Mouse (Mus musculus): ENCODE data around the gene Als2. TPM values are rescaled to one million over a fixed set of nuclear protein-coding genes. Genes with fewer than 3 reads are reported as not detected.

Gene Als2
- polyA plus RNA-seq, 1 experiment from 2014 or later: 13.2 TPM

DNA sequence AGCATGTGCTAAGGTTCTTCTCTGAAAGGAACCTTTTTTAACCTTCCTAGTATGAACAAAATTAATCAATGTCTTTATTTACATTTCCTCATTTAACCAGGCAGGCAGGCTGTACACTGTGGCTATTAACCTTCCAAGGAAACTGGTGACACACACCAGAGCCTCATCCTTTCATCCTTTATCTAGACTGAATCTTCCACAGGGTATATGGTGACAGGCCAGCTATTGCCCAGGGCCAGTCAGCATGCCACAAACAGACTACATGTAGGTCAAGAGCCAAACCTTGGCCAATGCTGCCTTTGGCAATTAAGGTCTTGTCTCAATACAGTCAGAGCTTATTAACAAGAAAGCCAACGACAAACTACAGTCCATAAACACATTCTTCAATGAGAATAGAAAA is 35.5 kb downstream of the Als2 start:
- Histone ChIP-seq H3K27ac (no peak overlapping the region), H3K27me3 (ENCODE audit: low read depth, poor library complexity, severe bottlenecking) (no peaks in the 10 kb centered on the region), H3K4me3 (no peak overlapping the region), H3K4me1 (no peaks in the 10 kb centered on the region), H3K9me3 (replicated peaks) (no peaks in the 10 kb centered on the region), H3K36me3 (peaks cover 20% of the 10 kb centered on the region)
- WGBS: 80% methylated on average over 1 of the region's 1 CpGs
- no peak for DNase-seq (ENCODE audit: low spot score)

DNA sequence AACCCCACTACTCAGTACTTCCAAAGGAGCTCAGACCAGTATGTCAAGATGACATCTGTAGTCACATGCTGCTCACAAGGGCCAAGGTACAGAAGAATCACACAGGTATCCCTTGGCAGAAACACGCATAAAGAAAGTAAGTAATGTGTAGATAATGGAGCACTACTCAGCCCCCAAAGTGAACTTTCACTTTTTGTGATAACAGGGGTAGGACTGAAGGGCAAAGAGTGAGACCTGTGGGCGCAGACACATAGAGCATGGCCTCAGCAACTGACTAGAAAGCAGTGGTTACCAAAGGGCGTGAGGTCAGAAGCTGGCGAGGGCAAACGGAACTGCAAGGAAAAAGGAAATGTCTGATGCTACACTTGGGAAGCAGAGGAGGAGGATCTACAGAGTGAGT is 36.1 kb downstream of the Als2 start:
- H3K36me3 ChIP-seq: peaks cover 22% of the 10 kb centered on the region

DNA sequence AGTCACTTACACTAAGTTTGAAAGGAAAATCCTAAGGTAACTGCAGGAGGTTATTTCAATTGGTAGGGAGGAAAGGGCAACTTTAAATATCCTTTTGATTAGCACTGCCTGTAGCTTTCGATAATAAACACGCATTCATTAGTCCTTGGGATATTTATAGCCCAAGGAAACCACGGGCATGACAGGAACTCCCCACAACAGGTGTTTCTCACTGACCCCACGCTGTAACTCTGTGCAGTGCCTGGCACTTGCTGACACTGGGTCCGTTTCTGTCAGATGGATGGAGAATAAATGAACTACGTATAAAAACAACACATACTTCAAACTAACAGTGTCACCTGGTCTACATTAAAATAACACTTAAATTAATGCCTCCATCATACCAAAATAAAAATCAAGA is 42.1 kb downstream of the Als2 start:
- Histone ChIP-seq H3K36me3 (peaks cover 22% of the 10 kb centered on the region), H3K27me3 (ENCODE audit: low read depth, poor library complexity, severe bottlenecking) (no peaks in the 10 kb centered on the region), H3K9me3 (replicated peaks) (no peaks in the 10 kb centered on the region), H3K27ac (no peak overlapping the region), H3K4me3 (no peak overlapping the region), H3K4me1 (peaks cover 13% of the 10 kb centered on the region)
- 52% methylated on average over 6 of the region's 6 CpGs for WGBS
- DNase-seq (ENCODE audit: low spot score): no peak

More for the DNA sequence above, 36.1 kb downstream of the Als2 start:
- Histone ChIP-seq H3K27me3 (ENCODE audit: low read depth, poor library complexity, severe bottlenecking) (no peaks in the 10 kb centered on the region), H3K4me1 (peaks cover 2% of the 10 kb centered on the region), H3K27ac (no peak overlapping the region), H3K4me3 (no peak overlapping the region), H3K9me3 (replicated peaks) (no peaks in the 10 kb centered on the region)
- WGBS: 90% methylated on average over 5 of the region's 5 CpGs
- no peak for DNase-seq (ENCODE audit: low spot score)

DNA sequence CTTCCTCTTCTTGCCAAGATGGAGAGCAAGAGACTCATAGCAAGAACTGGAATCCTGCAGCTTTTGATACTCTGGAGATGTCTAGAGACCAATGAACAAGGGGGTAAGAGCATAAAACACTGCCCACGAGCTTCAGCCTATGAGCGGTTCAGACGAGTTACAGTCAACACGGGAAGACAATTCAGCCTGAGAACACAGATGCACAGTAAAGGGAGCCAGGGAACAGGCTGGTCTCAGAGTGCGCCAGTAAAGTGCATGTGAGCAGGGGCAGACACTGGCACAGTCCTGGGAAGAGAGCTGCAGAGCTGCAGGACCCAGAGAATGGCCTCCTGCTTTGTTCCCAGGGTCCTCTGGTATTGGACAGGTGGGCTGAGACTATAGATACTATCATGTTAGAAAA is 49.2 kb downstream of the Als2 start:
- 89% methylated on average over 5 of the region's 5 CpGs for WGBS
- no peak for DNase-seq (ENCODE audit: low spot score)
- H3K36me3 ChIP-seq: peaks cover 16% of the 10 kb centered on the region

DNA sequence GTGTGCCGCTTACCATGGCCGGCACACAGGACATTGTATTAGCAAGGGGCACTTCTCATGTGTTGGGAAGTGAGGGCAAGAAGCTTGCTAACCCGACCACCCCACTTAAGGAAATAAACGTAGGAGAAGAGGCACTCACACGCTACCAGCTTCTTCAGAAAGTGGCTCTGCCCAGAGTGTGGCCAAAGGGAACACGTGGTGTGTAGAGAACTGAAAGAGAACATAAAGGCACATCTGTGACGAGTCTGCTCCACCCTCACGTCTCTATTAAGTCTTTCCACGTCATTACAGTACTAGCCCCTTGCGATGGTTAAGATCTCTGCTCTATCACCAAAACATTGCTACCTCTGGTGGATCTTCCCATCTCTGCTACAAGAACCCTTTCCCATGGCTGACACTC is 50.7 kb downstream of the Als2 start:
- no peak for DNase-seq (ENCODE audit: low spot score)
- Histone ChIP-seq H3K4me1 (no peaks in the 10 kb centered on the region), H3K27me3 (ENCODE audit: low read depth, poor library complexity, severe bottlenecking) (no peaks in the 10 kb centered on the region), H3K36me3 (peaks cover 19% of the 10 kb centered on the region), H3K4me3 (no peak overlapping the region), H3K9me3 (replicated peaks) (no peaks in the 10 kb centered on the region), H3K27ac (no peak overlapping the region)
- WGBS: 89% methylated on average over 10 of the region's 10 CpGs

More for the DNA sequence above, 49.2 kb downstream of the Als2 start:
- Histone ChIP-seq H3K4me1 (no peaks in the 10 kb centered on the region), H3K9me3 (replicated peaks) (no peaks in the 10 kb centered on the region), H3K27ac (no peak overlapping the region), H3K27me3 (ENCODE audit: low read depth, poor library complexity, severe bottlenecking) (no peaks in the 10 kb centered on the region), H3K4me3 (no peak overlapping the region)

DNA sequence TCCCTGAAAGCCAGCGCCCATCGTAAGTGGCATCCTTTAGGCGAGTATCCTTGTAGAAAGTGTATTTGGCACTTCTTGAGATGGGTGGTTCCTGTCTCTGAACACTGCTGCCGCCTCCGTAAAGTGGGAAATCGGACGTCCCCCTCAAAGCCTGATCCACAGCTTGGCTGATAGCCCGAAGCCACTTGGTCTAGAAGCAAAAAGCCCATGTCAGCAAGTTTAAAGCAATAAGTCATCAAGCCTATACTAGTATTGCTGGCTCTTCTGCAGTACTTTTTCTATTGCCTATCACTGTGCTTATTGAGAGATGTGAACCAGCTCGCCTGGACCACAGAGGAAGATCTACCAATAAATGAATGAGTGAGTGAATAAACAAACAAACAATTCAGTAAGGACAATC is 51.6 kb downstream of the Als2 start:
- Histone ChIP-seq H3K9me3 (replicated peaks) (no peaks in the 10 kb centered on the region), H3K27me3 (ENCODE audit: low read depth, poor library complexity, severe bottlenecking) (no peaks in the 10 kb centered on the region), H3K36me3 (peaks cover 15% of the 10 kb centered on the region), H3K4me1 (no peaks in the 10 kb centered on the region), H3K4me3 (no peak overlapping the region), H3K27ac (no peak overlapping the region)
- DNase-seq (ENCODE audit: low spot score): no peak
- 91% methylated on average over 9 of the region's 9 CpGs for WGBS

DNA sequence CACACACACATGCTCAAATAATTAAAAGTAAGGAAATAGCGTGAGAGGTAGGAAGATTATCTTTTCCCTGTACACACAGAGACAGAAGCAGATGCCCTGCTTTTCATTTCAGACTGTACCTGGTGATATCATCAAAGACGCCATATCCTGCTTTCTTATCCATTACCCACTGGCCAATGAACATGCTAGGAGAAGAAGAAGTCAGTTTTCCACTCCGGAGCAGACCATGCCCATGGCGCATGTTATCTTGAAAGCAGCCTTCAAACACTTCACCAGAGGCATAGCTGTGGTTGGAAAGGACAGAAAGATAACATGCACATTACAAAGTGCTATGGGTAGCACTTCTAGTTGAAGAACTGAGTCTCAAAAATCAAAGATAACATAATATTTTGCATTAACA is 54.0 kb downstream of the Als2 start:
- H3K4me3 ChIP-seq: no peak overlapping the region
- no peak overlapping the region for H3K27ac ChIP-seq
- DNase-seq (ENCODE audit: low spot score): no peak
- no peaks in the 10 kb centered on the region for H3K27me3 ChIP-seq (ENCODE audit: low read depth, poor library complexity, severe bottlenecking)
- peaks cover 33% of the 10 kb centered on the region for H3K36me3 ChIP-seq
- H3K4me1 ChIP-seq: no peaks in the 10 kb centered on the region
- H3K9me3 ChIP-seq (replicated peaks): no peaks in the 10 kb centered on the region
- WGBS: 92% methylated on average over 4 of the region's 4 CpGs

DNA sequence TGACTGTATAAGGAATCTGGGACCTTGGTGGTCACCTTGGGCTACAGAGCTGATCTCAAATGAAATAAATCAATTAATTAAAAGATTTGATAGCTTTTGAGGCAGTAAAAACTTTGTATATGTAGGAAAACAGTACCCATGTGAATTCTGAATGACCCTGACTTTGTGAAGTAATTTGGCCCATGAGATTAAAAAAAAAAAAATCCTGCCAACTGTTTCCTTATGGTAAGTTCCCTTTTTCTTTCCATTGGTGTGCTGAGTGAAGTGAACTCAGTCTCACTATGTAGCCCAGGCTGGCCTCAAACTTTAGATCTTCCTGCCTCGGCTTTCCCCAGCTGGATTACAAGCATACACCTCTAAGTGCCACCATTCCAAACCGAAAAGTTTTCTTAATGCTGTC is 54.7 kb downstream of the Als2 start:
- no peaks in the 10 kb centered on the region for H3K27me3 ChIP-seq (ENCODE audit: low read depth, poor library complexity, severe bottlenecking)
- WGBS: 91% methylated on average over 2 of the region's 2 CpGs

DNA sequence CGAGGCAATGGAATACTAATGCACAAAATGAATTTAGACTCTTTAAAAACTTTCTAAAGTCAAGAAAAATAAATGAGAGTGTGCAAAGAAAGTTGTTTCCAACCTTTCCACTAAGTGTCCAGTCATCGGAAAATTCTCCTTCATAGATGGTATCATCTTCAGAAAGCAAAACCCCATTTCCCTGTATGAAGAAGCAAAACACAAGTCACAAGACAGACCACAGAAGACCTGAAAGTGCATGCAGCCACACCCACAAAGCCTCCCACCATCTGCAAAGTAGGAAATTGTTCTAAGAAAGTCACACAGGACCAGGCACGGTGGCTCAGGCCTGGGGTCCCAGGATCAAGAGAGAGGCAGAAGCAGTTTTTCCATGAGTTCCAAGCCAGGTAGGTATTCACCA is 57.0 kb downstream of the Als2 start:
- H3K4me1 ChIP-seq: no peaks in the 10 kb centered on the region
- H3K4me3 ChIP-seq: no peak overlapping the region
- H3K9me3 ChIP-seq (replicated peaks): no peaks in the 10 kb centered on the region
- no peak overlapping the region for H3K27ac ChIP-seq
- no peaks in the 10 kb centered on the region for H3K27me3 ChIP-seq (ENCODE audit: low read depth, poor library complexity, severe bottlenecking)
- 88% methylated on average over 3 of the region's 3 CpGs for WGBS
- H3K36me3 ChIP-seq: peaks cover 48% of the 10 kb centered on the region
- no peak for DNase-seq (ENCODE audit: low spot score)

More for the DNA sequence above, 54.7 kb downstream of the Als2 start:
- no peaks in the 10 kb centered on the region for H3K9me3 ChIP-seq (replicated peaks)
- no peak overlapping the region for H3K27ac ChIP-seq
- DNase-seq (ENCODE audit: low spot score): no peak
- no peaks in the 10 kb centered on the region for H3K4me1 ChIP-seq
- H3K36me3 ChIP-seq: peaks cover 40% of the 10 kb centered on the region
- H3K4me3 ChIP-seq: no peak overlapping the region

DNA sequence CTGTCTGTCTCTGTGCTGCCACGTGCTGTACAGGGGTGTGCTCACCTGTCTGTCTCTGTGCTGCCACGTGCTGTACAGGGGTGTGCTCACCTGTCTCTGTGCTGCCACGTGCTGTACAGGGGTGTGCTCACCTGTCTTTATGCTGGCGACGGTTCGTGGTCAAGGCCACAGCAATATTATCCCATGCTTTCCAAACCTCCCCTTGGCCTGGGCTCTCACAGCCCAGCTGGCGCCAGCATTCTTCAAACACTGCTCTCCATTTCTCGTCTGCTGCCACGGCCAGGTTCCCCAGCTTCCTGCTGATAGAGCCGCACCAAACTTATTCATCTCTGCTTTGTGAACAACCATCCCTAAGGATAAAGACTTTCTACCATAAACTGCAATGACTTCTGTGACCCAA is 58.6 kb downstream of the Als2 start:
- H3K4me1 ChIP-seq: no peaks in the 10 kb centered on the region
- no peak for DNase-seq (ENCODE audit: low spot score)
- H3K27ac ChIP-seq: no peak overlapping the region
- H3K9me3 ChIP-seq (replicated peaks): no peaks in the 10 kb centered on the region
- no peaks in the 10 kb centered on the region for H3K27me3 ChIP-seq (ENCODE audit: low read depth, poor library complexity, severe bottlenecking)
- WGBS: 91% methylated on average over 10 of the region's 10 CpGs
- no peak overlapping the region for H3K4me3 ChIP-seq
- peaks cover 48% of the 10 kb centered on the region for H3K36me3 ChIP-seq

DNA sequence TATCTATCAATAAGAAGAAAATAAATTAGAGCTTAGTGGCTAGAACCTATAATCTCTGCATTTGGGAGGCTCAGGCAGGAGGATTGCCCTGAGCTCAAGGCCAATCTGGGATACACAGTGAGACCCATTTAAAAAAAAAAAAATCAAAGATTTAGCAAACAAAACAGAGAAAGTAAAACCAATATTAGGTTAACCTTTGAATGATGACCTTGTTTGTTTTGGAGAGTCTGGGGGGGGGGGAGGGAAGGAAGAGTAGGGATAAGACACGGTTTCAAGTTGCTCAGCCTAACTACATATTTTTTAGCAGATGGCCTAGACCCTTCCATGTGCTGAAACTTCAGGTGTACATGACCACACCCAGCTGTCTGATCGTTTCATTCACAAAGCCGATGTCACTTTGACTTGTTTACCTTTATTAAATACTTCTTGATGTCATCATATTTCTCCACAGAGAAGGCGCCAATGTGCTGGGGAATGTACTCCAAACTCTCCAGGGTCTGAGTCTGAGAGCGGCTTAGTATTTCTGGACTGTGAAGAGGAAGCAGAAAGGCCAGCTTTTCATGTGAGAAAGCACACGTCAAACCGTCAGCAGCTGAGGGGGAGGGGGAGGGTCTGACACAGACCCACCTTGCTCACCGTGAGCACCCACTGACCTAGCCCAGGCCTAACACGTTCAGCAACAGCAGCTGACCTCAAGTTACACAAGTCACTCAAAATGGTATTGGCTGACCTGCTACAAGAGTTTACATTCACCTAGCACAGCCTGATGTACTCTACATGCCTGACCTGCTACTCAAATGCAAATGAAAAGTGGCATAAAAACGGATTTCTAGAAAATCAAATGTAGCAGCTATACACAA is 62.3 kb downstream of the Als2 start:
- DNase-seq (ENCODE audit: low spot score): no peak
- WGBS: 82% methylated on average over 10 of the region's 10 CpGs
- Histone ChIP-seq H3K27ac (no peak overlapping the region), H3K36me3 (peaks cover 48% of the 10 kb centered on the region), H3K9me3 (replicated peaks) (no peaks in the 10 kb centered on the region), H3K27me3 (ENCODE audit: low read depth, poor library complexity, severe bottlenecking) (no peaks in the 10 kb centered on the region), H3K4me1 (no peaks in the 10 kb centered on the region), H3K4me3 (no peak overlapping the region)

DNA sequence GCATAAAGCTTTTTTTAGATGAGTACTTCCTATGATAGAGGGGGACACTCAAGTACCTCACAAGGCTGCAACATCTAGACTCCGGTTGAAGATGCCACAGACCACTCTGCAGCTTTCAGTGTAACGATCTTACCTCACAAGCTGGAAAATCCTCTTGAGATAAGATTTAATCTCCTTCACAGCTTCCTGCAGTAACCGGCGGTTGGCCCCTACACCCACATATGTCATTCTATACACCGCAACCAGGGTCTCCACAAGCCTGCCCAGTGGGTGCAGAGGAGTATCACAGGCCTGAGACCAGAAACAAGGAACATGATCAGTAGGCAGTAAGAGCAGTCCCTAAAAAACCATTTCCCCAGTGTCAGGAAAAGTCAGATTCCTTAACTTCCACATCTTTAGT is 64.0 kb downstream of the Als2 start:
- no peaks in the 10 kb centered on the region for H3K4me1 ChIP-seq
- H3K27ac ChIP-seq: no peak overlapping the region
- no peak overlapping the region for H3K4me3 ChIP-seq
- 83% methylated on average over 5 of the region's 5 CpGs for WGBS
- H3K9me3 ChIP-seq (replicated peaks): no peaks in the 10 kb centered on the region
- H3K36me3 ChIP-seq: peaks cover 40% of the 10 kb centered on the region
- DNase-seq (ENCODE audit: low spot score): no peak
- no peaks in the 10 kb centered on the region for H3K27me3 ChIP-seq (ENCODE audit: low read depth, poor library complexity, severe bottlenecking)

DNA sequence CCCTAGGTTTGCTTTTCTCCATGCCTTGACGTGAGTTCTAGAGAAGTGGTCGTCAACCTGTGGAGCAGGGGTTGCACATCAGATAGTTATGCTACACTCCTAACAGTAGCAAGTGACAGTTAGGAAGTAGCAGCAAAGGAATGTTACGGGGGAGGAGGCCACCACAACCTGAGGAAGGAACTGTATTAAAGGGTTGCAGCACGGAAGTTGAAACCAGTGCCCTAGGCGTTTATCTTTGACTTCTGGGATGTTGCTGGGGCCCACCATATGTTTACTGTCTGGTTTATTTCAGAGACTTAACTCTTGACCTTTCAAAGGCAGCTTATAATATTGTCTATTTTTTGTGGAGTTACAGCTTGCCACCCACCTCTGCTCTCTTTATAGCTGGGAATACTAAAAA is 65.2 kb downstream of the Als2 start:
- Histone ChIP-seq H3K36me3 (peaks cover 38% of the 10 kb centered on the region), H3K27me3 (ENCODE audit: low read depth, poor library complexity, severe bottlenecking) (no peaks in the 10 kb centered on the region), H3K4me3 (no peak overlapping the region), H3K27ac (no peak overlapping the region), H3K4me1 (no peaks in the 10 kb centered on the region), H3K9me3 (replicated peaks) (no peaks in the 10 kb centered on the region)
- no peak for DNase-seq (ENCODE audit: low spot score)
- 59% methylated on average over 5 of the region's 5 CpGs for WGBS

DNA sequence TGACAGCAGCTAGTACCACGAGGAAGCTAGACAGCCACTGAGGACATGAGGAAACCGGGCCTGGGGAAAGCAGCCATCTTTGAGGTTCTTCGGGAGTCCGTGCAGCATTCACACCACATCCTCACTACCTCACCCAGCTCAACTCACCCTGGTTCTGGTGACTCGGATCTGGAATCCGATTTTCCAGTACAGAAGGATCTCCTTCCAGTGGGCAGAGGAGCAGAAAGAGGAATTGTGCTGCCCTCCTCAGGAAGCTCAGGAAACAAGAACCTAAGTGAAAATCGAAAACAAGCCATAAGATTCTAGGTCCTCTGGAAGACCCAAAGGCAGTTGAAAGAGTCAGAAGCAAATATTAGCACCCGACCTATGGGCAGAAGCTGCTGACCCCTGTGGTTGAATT is 66.7 kb downstream of the Als2 start:
- peaks cover 44% of the 10 kb centered on the region for H3K36me3 ChIP-seq
- no peaks in the 10 kb centered on the region for H3K27me3 ChIP-seq (ENCODE audit: low read depth, poor library complexity, severe bottlenecking)
- no peak overlapping the region for H3K4me3 ChIP-seq
- DNase-seq (ENCODE audit: low spot score): no peak
- no peaks in the 10 kb centered on the region for H3K9me3 ChIP-seq (replicated peaks)
- WGBS: 80% methylated on average over 8 of the region's 8 CpGs
- H3K27ac ChIP-seq: no peak overlapping the region
- H3K4me1 ChIP-seq: no peaks in the 10 kb centered on the region
